In genomic region chr14:25695059-25695458, GRCm38 (mm10) we compare ENCODE assay signal across 8 mouse cellular contexts. TPM values are rescaled to one million over a fixed set of nuclear protein-coding genes. Genes with fewer than 3 reads are reported as not detected.
DNase-seq lines count a peak whose midpoint lies in the region; ATAC-seq lines count a peak whose summit lies in the region.

No protein-coding gene starts in this region.

- 34% methylated on average over 6 of the region's 6 CpGs for WGBS in heart, embryonic 14.5 days
- WGBS in hindbrain, embryonic 10.5 days = 72% methylated on average over 6 of the region's 6 CpGs
- 82% methylated on average over 6 of the region's 6 CpGs for WGBS in midbrain, embryonic 10.5 days

- peak overlapping the region; percentile 87 for H3K4me2 ChIP-seq in heart, embryonic 14.5 days (ENCODE audit: low read length)

- H3K27ac ChIP-seq in heart, embryonic 14.5 days (replicated peaks in 1 of 2; ENCODE audit: control insufficient read depth in 1 of 2, insufficient read depth in 1 of 2, low read depth in 2 of 2, low read length in 2 of 2) = peak overlapping the region; percentile 41 to 82
- peak overlapping the region; percentile 92; the same call in 1 of the 2 replicates for H3K27ac ChIP-seq in hindbrain, embryonic 10.5 days
- peak overlapping the region; percentile 89; the same call in 1 of the 2 replicates for H3K27ac ChIP-seq in midbrain, embryonic 10.5 days (replicated peaks)

- DNase-seq in heart, adult 9 months (ENCODE audit: low spot score in 2 of 2) = no peak
- DNase-seq in MEL-GATA-1-ER (ENCODE audit: extremely low read depth, low read depth) = peak; percentile 77
- no peak for DNase-seq in hindbrain, embryonic 10.5 days (ENCODE audit: low spot score)
- DNase-seq in midbrain, embryonic 10.5 days (ENCODE audit: low spot score) = no peak
- DNase-seq in testis, postnatal 14 days (ENCODE audit: low spot score) = no peak
- no peak for DNase-seq in cerebellum, adult 18-20 months

- peaks cover 49% of the 10 kb centered on the region for H3K36me3 ChIP-seq in heart, embryonic 14.5 days (ENCODE audit: control insufficient read depth, insufficient read depth, low read length)
- H3K36me3 ChIP-seq in hindbrain, embryonic 10.5 days = peaks cover 47% of the 10 kb centered on the region
- H3K36me3 ChIP-seq in midbrain, embryonic 10.5 days = peaks cover 46% of the 10 kb centered on the region

- H3K9ac ChIP-seq in heart, embryonic 14.5 days (ENCODE audit: low read length) = peak overlapping the region; percentile 98

- no peaks in the 10 kb centered on the region for H3K27me3 ChIP-seq in heart, embryonic 14.5 days (ENCODE audit: control insufficient read depth, insufficient read depth, low read length)
- H3K27me3 ChIP-seq in hindbrain, embryonic 10.5 days (ENCODE audit: insufficient read depth, poor library complexity, severe bottlenecking) = 0 out of 2 replicates have a peak, but pooled peaks cover 8% of the 10 kb centered on the region
- no peaks in the 10 kb centered on the region for H3K27me3 ChIP-seq in midbrain, embryonic 10.5 days (ENCODE audit: low read depth, poor library complexity, severe bottlenecking)

- H3K4me3 ChIP-seq in heart, embryonic 14.5 days (ENCODE audit: control insufficient read depth in 1 of 2, insufficient read depth in 1 of 2, low read depth in 1 of 2, low read length in 2 of 2) = peak overlapping the region; percentile 82 to 98
- peak overlapping the region; percentile 80 for H3K4me3 ChIP-seq in hindbrain, embryonic 10.5 days
- H3K4me3 ChIP-seq in midbrain, embryonic 10.5 days = peak overlapping the region; percentile 93

- H3K9me3 ChIP-seq in heart, embryonic 14.5 days (ENCODE audit: control insufficient read depth, low read length) = no peaks in the 10 kb centered on the region
- H3K9me3 ChIP-seq in hindbrain, embryonic 10.5 days = no peaks in the 10 kb centered on the region
- H3K9me3 ChIP-seq in midbrain, embryonic 10.5 days (replicated peaks) = no peaks in the 10 kb centered on the region

- H3K4me1 ChIP-seq in heart, embryonic 14.5 days (ENCODE audit: control insufficient read depth in 2 of 2, insufficient read depth in 2 of 2, low read length in 2 of 2) = peaks cover 20 to 24% of the 10 kb centered on the region in 2 experiments
- peaks cover 35% of the 10 kb centered on the region for H3K4me1 ChIP-seq in hindbrain, embryonic 10.5 days (replicated peaks)
- peaks cover 31% of the 10 kb centered on the region for H3K4me1 ChIP-seq in midbrain, embryonic 10.5 days

- ATAC-seq in heart, embryonic 14.5 days (ENCODE audit: insufficient number of reproducible peaks, insufficient read depth, low FRiP score, low read depth) = no peak
- no peak for ATAC-seq in erythroid progenitor cell, adult 5-6 weeks (replicated peaks; ENCODE audit: low FRiP score, poor library complexity, severe bottlenecking)

RNA-seq across cellular contexts. Expression of gene Ppif, which starts 1.1 kb away (rescaled TPM):
- polyA plus RNA-seq in heart, embryonic 14.5 days (2014; fragmentation: Nextera tagmentation; extraction: Ambion mirVana) = 99.2 and 105 TPM in 2 replicates
- 47.3 and 55.7 TPM in 2 replicates for polyA plus RNA-seq in hindbrain, embryonic 10.5 days (2016; fragmentation: Nextera tagmentation; extraction: Ambion mirVana)
- polyA plus RNA-seq in midbrain, embryonic 10.5 days (2016; fragmentation: Nextera tagmentation; extraction: Ambion mirVana) = 54.7 and 56.1 TPM in 2 replicates
- total RNA-seq in erythroid progenitor cell, adult 5-6 weeks (2015; ENCODE audit: low replicate concordance) = 4.2 and 14.1 TPM in 2 replicates
- 0.91 and 1.9 TPM in 2 replicates for total RNA-seq in erythroid progenitor cell, adult 5-6 weeks (2017; ENCODE audit: low replicate concordance)
